Comparison of ENCODE assay signal across 10 mouse cellular contexts in genomic region chr7:110548268-110548667, GRCm38 (mm10).
DNase-seq lines count a peak whose midpoint lies in the region; ATAC-seq and TF ChIP-seq lines count a peak whose summit lies in the region.
"Had no signal": no experiment of that assay in that cellular context is flagged by ENCODE, and none has a peak within 500 bp of the region (broad histone marks: within the 10 kb centered on the region; RNA-seq: fewer than 3 reads in every experiment).

No protein-coding gene starts in this region.

- H3K27me3 ChIP-seq in hindbrain, postnatal 0 days (ENCODE audit: insufficient read depth, low read length), result no peaks in the 10 kb centered on the region
- H3K27me3 ChIP-seq in hindbrain, embryonic 10.5 days (ENCODE audit: insufficient read depth, poor library complexity, severe bottlenecking), result no peaks in the 10 kb centered on the region

- no peak overlapping the region for H3K4me2 ChIP-seq in hindbrain, postnatal 0 days (ENCODE audit: low read depth, low read length)

- no peak overlapping the region for H3K9ac ChIP-seq in hindbrain, postnatal 0 days (replicated peaks; ENCODE audit: low read length)

- H3K4me1 ChIP-seq in hindbrain, postnatal 0 days (ENCODE audit: insufficient read depth, low read length), result no peaks in the 10 kb centered on the region
- no peaks in the 10 kb centered on the region for H3K4me1 ChIP-seq in hindbrain, embryonic 10.5 days (replicated peaks)

- no peaks in the 10 kb centered on the region for H3K36me3 ChIP-seq in hindbrain, postnatal 0 days (ENCODE audit: insufficient read depth, low read length)
- no peaks in the 10 kb centered on the region for H3K36me3 ChIP-seq in hindbrain, embryonic 10.5 days

- H3K4me3 ChIP-seq in hindbrain, postnatal 0 days (ENCODE audit: low read length), result no peak overlapping the region
- H3K4me3 ChIP-seq in hindbrain, embryonic 10.5 days, result no peak overlapping the region
- H3K4me3 ChIP-seq: myocyte had no signal

- WGBS in hindbrain, postnatal 0 days, result 98% methylated on average over 1 of the region's 1 CpGs
- WGBS in hindbrain, embryonic 10.5 days, result 87% methylated on average over 1 of the region's 1 CpGs

- H3K27ac ChIP-seq in hindbrain, postnatal 0 days, result no peak overlapping the region
- H3K27ac ChIP-seq in hindbrain, embryonic 10.5 days, result no peak overlapping the region

- no peak for ATAC-seq in hindbrain, postnatal 0 days

- DNase-seq in adrenal gland, postnatal 10 days, result peak; percentile 15
- no peak for DNase-seq in adrenal gland, adult 2 months
- peak; percentile 59 for DNase-seq in hindbrain, postnatal 0 days (ENCODE audit: low spot score)
- no peak for DNase-seq in hindbrain, embryonic 10.5 days (ENCODE audit: low spot score)
- peak; percentile 8 for DNase-seq in right cerebral cortex, adult 18-20 months
- no peak for DNase-seq in right cerebral cortex, postnatal 36 days (ENCODE audit: low spot score in 2 of 2)
- DNase-seq in telencephalon, adult 2 months (ENCODE audit: low read depth, low spot score), result peak; percentile 28
- DNase-seq in right cerebral cortex, postnatal 25 days, result no peak
- DNase-seq: kidney, adult 8-10 months had no signal

- no peaks in the 10 kb centered on the region for H3K9me3 ChIP-seq in hindbrain, postnatal 0 days (ENCODE audit: low read length)
- H3K9me3 ChIP-seq in hindbrain, embryonic 10.5 days, result no peaks in the 10 kb centered on the region

- TF ChIP-seq CTCF in hindbrain, postnatal 0 days (IDR thresholded peaks at IDR 0.05; ENCODE audit: low read depth), result peak; percentile 66

Comparison
In these comparisons a context has a peak if more than half of its experiments do, and no peak if none do; other contexts are left out.
1. DNase-seq: peak in adrenal gland, postnatal 10 days (single experiment), hindbrain, postnatal 0 days (single experiment), right cerebral cortex, adult 18-20 months (single experiment) and telencephalon, adult 2 months (single experiment); none in adrenal gland, adult 2 months (single experiment), hindbrain, embryonic 10.5 days (single experiment), right cerebral cortex, postnatal 36 days (0 of 2) and right cerebral cortex, postnatal 25 days (single experiment).